Mouse (Mus musculus) Patski (cell line): ENCODE data around the gene Tmcc3. TPM values are rescaled to one million over a fixed set of nuclear protein-coding genes. Genes with fewer than 3 reads are reported as not detected.

Experiments
- ATAC-seq: fragments of 100-300 bp; one replicate; pipeline ENCODE4 v1.8.0; 2021
- CTCF ChIA-PET: fragments of 350-600 bp; sonication (Branson Sonifier 250); formaldehyde crosslinking; loops from one replicate; lab custom pipeline; 2022; ENCODE audit warnings: inconsistent platforms; lab: Charles Lee
- POLR2A ChIA-PET: fragments of 350-600 bp; sonication (Branson Sonifier 250); formaldehyde crosslinking; loops from one replicate; lab custom pipeline; 2022; ENCODE audit warnings: antibody characterized with exemption, inconsistent platforms; lab: Charles Lee
- DNase-seq: peaks from one replicate; pipeline ENCODE4 v3.0.0-alpha.2; 2011; ENCODE audit warnings: low read depth, low spot score
- H3K27me3 ChIP-seq: fragments of 371-371 bp; one replicate; pipeline ENCODE4 v1.5.1; 2021
- CTCF ChIP-seq: fragments of 100-300 bp; IDR thresholded peaks from one replicate; pipeline ENCODE4 v1.5.1; 2021
- in situ Hi-C: fragments of 300-500 bp; cut with MboI; formaldehyde crosslinking; loops from 3 replicates; pipeline ENCODE4 v1.11.1; 2018; ENCODE audit warnings: low pct_unique_long_range_greater_than_20kb, mixed read lengths
- polyA plus RNA-seq: library from polyadenylated mRNA; unstranded; gene quantifications from one replicate; pipeline ENCODE4 v1.2.3, GENCODE M21; 2021

Tmcc3 gene
- polyA plus RNA-seq, 1 experiment from 2014 or later = 6.7 TPM

- no peaks in the 10 kb centered on the region for H3K27me3 ChIP-seq
- ATAC-seq (no peak), DNase-seq (no peak)
- ChIA-PET POLR2A (no interaction called here), CTCF (no interaction called here)
- TF ChIP-seq CTCF = no peak
- in situ Hi-C loops = no loop called here
Measured at GRCm38 (mm10) chr10:94569731-94570130, 258.0 kb downstream of the Tmcc3 start.

- ATAC-seq = no peak
- in situ Hi-C loops = no loop called here
- no peaks in the 10 kb centered on the region for H3K27me3 ChIP-seq
- TF ChIP-seq CTCF = no peak
- DNase-seq = no peak
- CTCF ChIA-PET = no interaction called here
- POLR2A ChIA-PET = no interaction called here
Measured at GRCm38 (mm10) chr10:94571927-94572620, 260.3 kb downstream of the Tmcc3 start.

GRCm38 (mm10) chr10:94572772-94573171 lies 261.0 kb downstream of the Tmcc3 start:
- CTCF ChIA-PET = no interaction called here
- ATAC-seq (no peak), DNase-seq (no peak)
- no peaks in the 10 kb centered on the region for H3K27me3 ChIP-seq
- POLR2A ChIA-PET = no interaction called here
- no peak for TF ChIP-seq CTCF
- in situ Hi-C loops = no loop called here

- no peaks in the 10 kb centered on the region for H3K27me3 ChIP-seq
- ATAC-seq (no peak), DNase-seq (no peak)
- no peak for TF ChIP-seq CTCF
- in situ Hi-C loops = no loop called here
- ChIA-PET CTCF (interaction anchor here (1.9 kb wide), 1 partner anchor 12 kb away, joined by 4 read pairs; no protein-coding TSS in a partner anchor), POLR2A (no interaction called here)
Measured at GRCm38 (mm10) chr10:94574451-94575333, 262.9 kb downstream of the Tmcc3 start.

- in situ Hi-C loops = no loop called here
- CTCF ChIA-PET = interaction anchor here (1.9 kb wide), 1 partner anchor 14 kb away, joined by 4 read pairs; no protein-coding TSS in a partner anchor
- ATAC-seq = no peak
- no peak for TF ChIP-seq CTCF
- POLR2A ChIA-PET = no interaction called here
- H3K27me3 ChIP-seq = no peaks in the 10 kb centered on the region
- DNase-seq = no peak
Measured at GRCm38 (mm10) chr10:94575958-94576357, 264.2 kb downstream of the Tmcc3 start.

- DNase-seq (no peak), ATAC-seq (no peak)
- ChIA-PET CTCF (no interaction called here), POLR2A (no interaction called here)
- no peaks in the 10 kb centered on the region for H3K27me3 ChIP-seq
- no peak for TF ChIP-seq CTCF
- in situ Hi-C loops = no loop called here
Measured at GRCm38 (mm10) chr10:94578870-94579269, 267.1 kb downstream of the Tmcc3 start.

GRCm38 (mm10) chr10:94581384-94581783 lies 269.6 kb downstream of the Tmcc3 start:
- ATAC-seq (no peak), DNase-seq (no peak)
- ChIA-PET POLR2A (no interaction called here), CTCF (no interaction called here)
- H3K27me3 ChIP-seq = no peaks in the 10 kb centered on the region
- in situ Hi-C loops = no loop called here
- no peak for TF ChIP-seq CTCF

- DNase-seq = no peak
- in situ Hi-C loops = no loop called here
- ChIA-PET POLR2A (no interaction called here), CTCF (no interaction called here)
- no peak for ATAC-seq
- H3K27me3 ChIP-seq = no peaks in the 10 kb centered on the region
- no peak for TF ChIP-seq CTCF
Measured at GRCm38 (mm10) chr10:94583714-94584113, 272.0 kb downstream of the Tmcc3 start.

GRCm38 (mm10) chr10:94584851-94585359 lies 273.2 kb downstream of the Tmcc3 start:
- no peak for DNase-seq
- no peak for ATAC-seq

GRCm38 (mm10) chr10:94585819-94586218 lies 274.1 kb downstream of the Tmcc3 start:
- ATAC-seq (no peak), DNase-seq (no peak)
- no peak for TF ChIP-seq CTCF
- POLR2A ChIA-PET = no interaction called here
- H3K27me3 ChIP-seq = no peaks in the 10 kb centered on the region
- in situ Hi-C loops = no loop called here
- CTCF ChIA-PET = interaction anchor here (1.3 kb wide), 1 partner anchor 10 kb away, joined by 3 read pairs; no protein-coding TSS in a partner anchor

More at GRCm38 (mm10) chr10:94584851-94585359, 273.2 kb downstream of the Tmcc3 start:
- no peak for TF ChIP-seq CTCF
- CTCF ChIA-PET = interaction anchor here (1.3 kb wide), 1 partner anchor 11 kb away, joined by 3 read pairs; no protein-coding TSS in a partner anchor
- POLR2A ChIA-PET = no interaction called here
- in situ Hi-C loops = no loop called here
- no peaks in the 10 kb centered on the region for H3K27me3 ChIP-seq

GRCm38 (mm10) chr10:94588976-94589375 lies 277.2 kb downstream of the Tmcc3 start:
- POLR2A ChIA-PET = interaction anchor here (0.7 kb wide), 1 partner anchor 88 kb away, joined by 7 read pairs; no protein-coding TSS in a partner anchor
- DNase-seq (no peak), ATAC-seq (no peak)
- CTCF ChIA-PET = no interaction called here
- TF ChIP-seq CTCF = no peak
- no peaks in the 10 kb centered on the region for H3K27me3 ChIP-seq
- in situ Hi-C loops = no loop called here
